Mouse (Mus musculus): Measurements from ENCODE around the gene BB287469. TPM values are rescaled to one million over a fixed set of nuclear protein-coding genes. Genes with fewer than 3 reads are reported as not detected.
"Not testable (repeated sequence)": the region's sequence is repeated elsewhere in the genome, so short reads cannot be mapped to it uniquely, and the experiment has no call there.

BB287469 gene
- polyA plus RNA-seq, 1 experiment from 2014 or later = not detected

DNA sequence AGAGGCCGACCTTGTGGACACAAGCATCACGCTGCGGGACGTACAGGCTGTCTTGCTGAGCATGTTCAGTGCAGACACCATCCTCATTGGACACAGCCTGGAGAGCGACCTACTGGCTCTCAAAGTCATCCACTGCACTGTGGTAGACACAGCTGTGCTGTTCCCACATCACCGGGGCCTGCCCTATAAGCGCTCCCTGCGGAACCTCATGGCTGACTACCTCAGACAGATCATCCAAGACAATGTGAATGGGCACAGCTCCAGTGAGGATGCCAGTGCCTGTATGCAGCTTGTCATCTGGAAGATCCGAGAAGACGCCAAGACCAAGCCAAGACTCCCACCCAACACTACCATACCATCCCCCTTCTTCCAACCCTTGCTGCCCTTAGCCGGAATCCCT is 47.3 kb downstream of the BB287469 start:
- not testable (repeated sequence) for H3K36me3 ChIP-seq (ENCODE audit: control insufficient read depth, insufficient read depth, low read length); H3K9ac ChIP-seq (ENCODE audit: low read length); ATAC-seq (replicated peaks; ENCODE audit: low FRiP score); DNase-seq (ENCODE audit: low spot score); H3K27me3 ChIP-seq (ENCODE audit: control insufficient read depth, insufficient read depth, low read length); H3K4me3 ChIP-seq (ENCODE audit: low read depth, low read length); H3K4me1 ChIP-seq (replicated peaks; ENCODE audit: control insufficient read depth, insufficient read depth, low read length); H3K27ac ChIP-seq (ENCODE audit: low read depth, low read length); H3K4me2 ChIP-seq (ENCODE audit: low read depth, low read length, severe bottlenecking); H3K9me3 ChIP-seq (ENCODE audit: control insufficient read depth, low read length)
- 93% methylated on average over 9 of the region's 11 CpGs for WGBS

DNA sequence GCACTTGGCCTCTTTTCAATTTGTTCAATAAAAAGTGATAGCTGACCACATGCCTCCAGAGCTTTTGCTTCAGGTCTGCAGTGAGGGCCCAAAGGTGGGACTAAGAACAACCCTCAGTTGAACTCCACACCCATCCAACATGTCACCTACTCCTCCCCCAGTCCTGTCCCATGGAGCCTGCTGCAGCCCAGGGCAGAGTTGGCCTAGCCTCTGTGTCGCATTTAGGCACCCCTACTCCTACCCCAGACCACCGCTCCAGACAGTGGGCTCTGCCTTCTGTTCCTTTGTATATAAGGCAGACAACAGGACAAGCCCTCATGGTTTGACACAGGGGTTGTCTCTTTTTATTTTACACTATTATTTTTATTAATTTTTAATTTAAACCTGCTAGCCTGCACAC is 47.7 kb downstream of the BB287469 start:
- H3K4me3 ChIP-seq (ENCODE audit: low read depth, low read length); H3K9me3 ChIP-seq (ENCODE audit: control insufficient read depth, low read length); H3K4me2 ChIP-seq (ENCODE audit: low read depth, low read length, severe bottlenecking); H3K4me1 ChIP-seq (replicated peaks; ENCODE audit: control insufficient read depth, insufficient read depth, low read length); H3K36me3 ChIP-seq (ENCODE audit: control insufficient read depth, insufficient read depth, low read length); H3K27ac ChIP-seq (ENCODE audit: low read depth, low read length); H3K27me3 ChIP-seq (ENCODE audit: control insufficient read depth, insufficient read depth, low read length); H3K9ac ChIP-seq (ENCODE audit: low read length); DNase-seq (ENCODE audit: low spot score): not testable (repeated sequence)
- ATAC-seq (replicated peaks; ENCODE audit: low FRiP score) = 0 out of 2 replicates have a peak, but pooled peaks have one; percentile 29
- 90% methylated on average over 2 of the region's 2 CpGs for WGBS

Other genes with a start within 250 kb of the BB287469 start
- gene Oog1, start 213.9 kb upstream of the BB287469 start, polyA plus RNA-seq (2014; fragmentation: Nextera tagmentation; extraction: Ambion mirVana) = not detected in 2 replicates
- not detected in 2 replicates for gene Gm4027, start 197.7 kb upstream of the BB287469 start, polyA plus RNA-seq (2014; fragmentation: Nextera tagmentation; extraction: Ambion mirVana)
- gene Gm16381, start 172.0 kb upstream of the BB287469 start, polyA plus RNA-seq (2014; fragmentation: Nextera tagmentation; extraction: Ambion mirVana) = not detected in 2 replicates
- gene Gm21319, start 40.8 kb upstream of the BB287469 start, polyA plus RNA-seq (2014; fragmentation: Nextera tagmentation; extraction: Ambion mirVana) = not detected in 2 replicates
- not detected in 2 replicates for gene Gm21936, start 21.1 kb upstream of the BB287469 start, polyA plus RNA-seq (2014; fragmentation: Nextera tagmentation; extraction: Ambion mirVana)
- not detected in 2 replicates for gene Gm2001, start 25.8 kb downstream of the BB287469 start, polyA plus RNA-seq (2014; fragmentation: Nextera tagmentation; extraction: Ambion mirVana)
- gene Gm2016, start 57.5 kb downstream of the BB287469 start, polyA plus RNA-seq (2014; fragmentation: Nextera tagmentation; extraction: Ambion mirVana) = not detected in 2 replicates
- gene Gm2022, start 78.8 kb downstream of the BB287469 start, polyA plus RNA-seq (2014; fragmentation: Nextera tagmentation; extraction: Ambion mirVana) = not detected in 2 replicates
- gene Gm2035, start 103.3 kb downstream of the BB287469 start, polyA plus RNA-seq (2014; fragmentation: Nextera tagmentation; extraction: Ambion mirVana) = not detected in 2 replicates
- gene Gm2042, start 137.5 kb downstream of the BB287469 start, polyA plus RNA-seq (2014; fragmentation: Nextera tagmentation; extraction: Ambion mirVana) = not detected in 2 replicates
- not detected in 2 replicates for gene Gm2075, start 195.3 kb downstream of the BB287469 start, polyA plus RNA-seq (2014; fragmentation: Nextera tagmentation; extraction: Ambion mirVana)
- gene Gm6803, start 202.2 kb downstream of the BB287469 start, polyA plus RNA-seq (2014; fragmentation: Nextera tagmentation; extraction: Ambion mirVana) = not detected in 2 replicates
- not detected in 2 replicates for gene Gm2056, start 210.4 kb downstream of the BB287469 start, polyA plus RNA-seq (2014; fragmentation: Nextera tagmentation; extraction: Ambion mirVana)